Mouse (Mus musculus): Measurements from ENCODE around the gene Raver2. TPM values are rescaled to one million over a fixed set of nuclear protein-coding genes. Genes with fewer than 3 reads are reported as not detected.

The Raver2 gene
- 1 to 10 TPM; 2.5 to 2.7 TPM for total RNA-seq (2021)
- long read RNA-seq, experiment 1, full-length matches to known transcripts: 2 of 2 reads
- long read RNA-seq, experiment 1, partial matches to known transcripts: 0 of 2 reads
- long read RNA-seq, experiment 1, other reads (novel, unspliced or antisense): 0 of 2 reads
- long read RNA-seq, experiment 2, full-length matches to known transcripts: 5 of 6 reads
- long read RNA-seq, experiment 2, partial matches to known transcripts: 1 of 6 reads
- long read RNA-seq, experiment 2, other reads (novel, unspliced or antisense): 0 of 6 reads

- intact Hi-C loops (cut with DNase I): no loop called here
- peak; percentile 66 to 67 for DNase-seq
These were observed at the start of gene Raver2 for GRCm38 (mm10) chr4:101068786-101069153. Gene Raver2, plus strand, starts transcription at chr4:101068983.

DNA sequence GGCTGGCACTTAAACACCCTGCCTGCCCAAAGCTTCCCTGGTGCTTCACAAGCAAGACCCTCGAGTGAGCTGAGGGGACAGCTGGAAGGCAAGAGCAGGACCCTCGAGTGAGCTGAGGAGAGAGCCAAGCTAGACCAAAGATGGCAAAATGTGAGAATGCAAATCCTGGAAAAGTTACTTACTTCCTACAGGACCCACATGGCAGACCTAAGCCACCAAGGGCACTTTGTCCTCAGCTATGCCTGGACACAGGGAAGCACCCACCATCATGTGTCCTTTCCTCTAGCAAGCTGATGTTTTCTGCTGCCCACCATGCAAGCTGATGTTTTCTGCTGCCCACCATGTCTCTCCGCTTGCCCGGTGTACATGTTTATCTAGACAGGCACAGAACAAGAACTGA is 48.2 kb upstream of the Raver2 start, which contains the start of gene Gm10577:
Gene Gm10577 (minus strand): TSS at position 101 of the 400 bp plus-strand sequence.
- intact Hi-C loops (cut with DNase I): no loop called here
- DNase-seq: no peak

DNA sequence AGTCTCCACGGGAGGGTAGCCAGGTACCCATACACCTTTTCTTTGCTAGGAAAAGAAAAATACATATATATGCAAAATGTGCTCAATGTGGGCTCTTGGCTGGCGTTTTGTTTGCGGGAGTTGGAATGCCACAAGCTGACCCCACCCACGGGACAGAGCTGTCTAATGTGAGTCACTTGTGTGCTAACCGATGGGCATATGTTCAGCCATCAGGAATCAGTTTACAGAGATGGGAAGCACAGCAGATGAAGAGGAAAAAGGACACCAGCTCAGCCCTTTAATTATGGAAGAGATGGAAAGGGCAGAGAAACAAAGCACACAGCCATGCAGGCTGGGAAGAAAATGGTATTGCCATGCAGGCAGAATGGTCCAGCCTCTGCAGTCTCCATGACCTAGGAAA is 42.2 kb upstream of the Raver2 start:
- no peak for DNase-seq
- intact Hi-C loops (cut with DNase I): no loop called here

GRCm38 (mm10) chr4:101026995-101027394 is 41.8 kb upstream of the Raver2 start:
- no peak for DNase-seq
- intact Hi-C loops (cut with DNase I): no loop called here

DNA sequence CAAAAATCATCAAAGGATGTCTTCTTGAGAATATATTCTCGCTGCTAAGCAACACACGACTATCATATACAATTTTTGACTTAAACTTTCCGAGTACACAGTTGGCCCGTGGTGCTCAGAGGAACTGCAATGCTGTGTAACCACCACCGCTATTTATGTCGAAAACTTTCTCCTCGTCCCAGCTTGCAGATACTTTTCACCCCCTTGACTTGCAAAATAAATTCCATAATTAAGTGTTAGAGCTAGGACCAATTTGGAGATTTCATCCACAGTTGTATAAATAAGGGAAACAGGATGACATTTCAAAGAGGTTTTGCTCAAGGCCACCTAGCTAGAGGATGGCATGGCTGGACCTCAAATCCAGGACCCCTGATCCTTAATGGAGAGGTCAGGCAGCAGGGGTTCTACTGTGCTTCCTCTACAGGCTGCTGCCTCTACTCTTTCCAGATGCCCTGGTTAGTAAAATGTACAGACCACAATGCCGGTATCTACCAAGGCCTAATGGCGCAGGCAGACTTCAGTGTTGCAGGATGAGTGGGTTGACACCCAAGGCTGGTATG is 40.9 kb upstream of the Raver2 start:
- intact Hi-C loops (cut with DNase I): no loop called here
- no peak for DNase-seq

GRCm38 (mm10) chr4:101033047-101033446 is 35.7 kb upstream of the Raver2 start:
- no peak for DNase-seq
- intact Hi-C loops (cut with DNase I): no loop called here

- intact Hi-C loops (cut with DNase I): no loop called here
These were observed 33.7 kb upstream of the Raver2 start for GRCm38 (mm10) chr4:101035131-101035530.

GRCm38 (mm10) chr4:101037156-101037555 is 31.6 kb upstream of the Raver2 start:
- intact Hi-C loops (cut with DNase I): no loop called here
- no peak for DNase-seq

More at GRCm38 (mm10) chr4:101035131-101035530, 33.7 kb upstream of the Raver2 start:
- DNase-seq: no peak

DNA sequence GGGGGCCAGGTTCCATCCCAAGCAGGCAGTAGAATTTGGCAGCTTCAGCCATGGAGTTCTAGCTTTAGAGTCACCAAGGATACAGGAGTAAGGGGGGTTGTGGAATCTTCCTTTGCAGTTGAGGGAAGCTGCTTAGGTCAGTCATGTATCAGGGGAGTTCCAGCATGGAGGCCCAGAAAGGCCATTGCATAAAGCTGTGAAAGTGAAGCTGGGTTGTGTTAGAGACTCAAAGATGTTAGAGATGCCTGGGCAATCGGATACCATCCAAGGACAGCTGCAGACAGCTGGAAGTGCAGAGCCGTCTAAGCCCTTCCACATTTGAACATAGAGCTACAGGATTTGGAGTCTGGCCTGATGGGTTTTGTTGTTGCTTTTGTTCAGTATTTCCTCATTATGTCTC is 25.1 kb upstream of the Raver2 start:
- peak; percentile 46 to 61 for DNase-seq

GRCm38 (mm10) chr4:101044149-101044548 is 24.6 kb upstream of the Raver2 start:
- DNase-seq: no peak
- intact Hi-C loops (cut with DNase I): no loop called here

More for the DNA sequence above, 25.1 kb upstream of the Raver2 start:
- intact Hi-C loops (cut with DNase I): no loop called here

DNA sequence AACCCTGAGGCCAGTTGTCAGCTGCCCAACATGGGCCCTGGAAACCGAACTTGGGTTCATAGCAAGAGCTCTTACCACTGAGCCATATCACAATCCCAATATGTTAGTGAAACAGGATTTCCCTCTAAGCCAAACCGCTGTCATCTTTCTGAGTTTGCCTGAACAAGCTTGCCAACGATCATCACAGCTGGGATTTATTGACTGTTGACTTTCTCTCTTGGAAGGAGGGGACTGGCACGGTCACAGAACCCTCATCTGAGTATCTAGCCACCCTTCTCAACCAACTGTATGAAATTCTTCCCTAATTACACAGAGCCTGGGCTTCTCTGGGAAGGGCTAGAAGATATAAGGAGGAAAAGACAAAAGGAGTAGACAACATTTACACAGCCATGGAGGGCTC is 22.2 kb upstream of the Raver2 start:
- DNase-seq: peak; percentile 23 to 33
- intact Hi-C loops (cut with DNase I): no loop called here

GRCm38 (mm10) chr4:101062146-101062545 is 6.6 kb upstream of the Raver2 start:
- intact Hi-C loops (cut with DNase I): no loop called here
- DNase-seq: peak in 1 of 2 experiments; percentile 8

GRCm38 (mm10) chr4:101066401-101066800 is 2.4 kb upstream of the Raver2 start:
- no peak for DNase-seq
- intact Hi-C loops (cut with DNase I): no loop called here

DNA sequence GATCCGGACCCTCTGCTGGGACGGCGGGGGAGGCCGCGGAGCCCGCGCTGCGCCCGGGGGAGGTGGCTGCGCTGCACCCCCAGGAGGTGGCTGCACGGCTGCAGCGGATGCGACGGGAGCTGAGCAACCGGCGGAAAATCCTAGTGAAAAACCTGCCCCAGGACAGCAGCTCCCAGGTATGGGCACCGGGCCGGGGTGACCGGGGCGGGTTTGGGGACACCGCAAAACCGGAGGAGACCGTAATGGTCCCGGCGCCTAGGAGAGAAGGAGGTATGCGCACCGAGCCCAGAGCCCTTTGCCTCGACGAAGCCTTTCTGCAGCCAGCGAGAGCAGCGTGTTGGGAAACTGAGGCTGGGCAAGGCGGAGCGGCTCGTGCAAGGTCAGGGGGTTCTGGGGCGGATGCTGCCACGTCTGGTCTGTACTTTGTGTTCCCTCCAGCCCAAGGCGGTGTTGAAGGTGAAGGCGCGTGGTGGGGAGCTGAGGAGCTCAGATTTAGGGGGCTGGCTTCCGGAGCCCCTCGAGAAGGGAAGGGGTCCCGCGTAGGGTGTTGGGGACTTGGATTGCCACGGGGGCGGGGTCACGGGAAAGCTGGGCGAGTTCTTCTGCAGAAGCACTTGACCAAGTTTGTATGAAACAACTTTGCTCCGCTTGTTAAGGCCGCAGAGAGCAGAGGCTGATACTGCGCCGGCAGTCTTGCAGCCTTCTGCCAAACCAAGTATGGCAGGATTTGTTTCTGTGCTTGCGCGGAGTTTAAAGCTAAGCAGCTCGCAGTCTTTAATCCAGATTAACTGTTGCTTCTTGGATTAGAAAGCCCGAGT is 580 bp downstream of the Raver2 start:
- intact Hi-C loops (cut with DNase I): no loop called here
- DNase-seq: peak; percentile 15 to 38

DNA sequence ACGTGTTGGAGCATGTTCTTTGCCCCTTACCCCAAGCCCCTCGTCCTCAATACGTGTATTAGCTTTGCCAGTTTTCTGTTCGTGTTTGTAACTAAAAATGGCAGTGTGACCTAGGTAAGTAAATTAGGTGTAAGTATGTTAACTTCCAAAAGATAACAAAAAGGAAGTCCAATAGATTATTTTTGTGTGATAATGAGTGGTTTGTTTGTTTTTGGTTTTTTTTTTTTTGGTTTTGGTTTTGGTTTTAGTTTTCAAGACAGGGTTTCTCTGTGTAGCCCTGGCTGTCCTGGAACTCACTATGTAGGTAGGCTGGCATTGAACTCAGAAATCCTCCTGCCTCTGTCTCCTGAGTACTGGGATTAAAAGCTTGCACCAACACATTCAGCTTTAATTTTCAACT is 2.8 kb downstream of the Raver2 start:
- no peak for DNase-seq

DNA sequence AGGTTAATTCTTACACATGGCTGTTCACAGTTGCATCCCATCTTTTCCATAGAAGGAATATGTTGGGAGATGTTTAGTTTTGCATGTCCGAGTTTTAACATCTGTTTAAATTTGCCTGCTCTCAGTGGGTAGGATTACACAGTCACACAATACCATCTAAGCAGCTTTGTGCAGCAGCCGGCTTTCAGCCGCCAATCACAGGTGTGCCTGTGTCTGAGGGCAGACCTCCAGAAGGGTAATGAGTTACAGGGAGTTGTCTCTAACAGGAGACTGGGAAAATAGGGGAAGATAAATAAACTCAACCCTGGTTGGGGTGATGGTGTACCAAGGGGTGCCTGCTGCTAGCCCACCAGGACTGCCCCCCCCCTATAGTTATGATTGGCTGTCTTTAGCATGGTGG is 7.6 kb downstream of the Raver2 start:
- intact Hi-C loops (cut with DNase I): no loop called here
- DNase-seq: no peak

More for the DNA sequence above, 2.8 kb downstream of the Raver2 start:
- intact Hi-C loops (cut with DNase I): no loop called here

DNA sequence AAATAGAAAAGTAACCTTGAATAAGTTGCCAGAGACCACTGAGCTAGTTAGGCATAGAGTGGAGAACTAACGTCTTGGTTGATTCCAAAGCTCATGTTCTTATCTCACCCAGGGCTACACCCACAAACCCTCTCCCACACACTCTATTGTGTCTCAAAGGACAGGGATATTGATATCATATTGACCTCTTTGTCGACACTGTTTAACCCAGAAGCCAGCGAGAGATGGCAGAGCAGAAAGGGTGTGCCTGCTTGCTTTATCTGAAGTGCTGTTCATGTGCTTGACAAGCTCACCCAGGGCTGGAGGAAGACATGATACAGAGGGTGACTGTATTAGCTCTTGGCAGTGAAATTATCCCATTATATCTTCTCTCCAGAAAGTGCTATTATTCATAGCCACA is 11.2 kb downstream of the Raver2 start:
- no peak for DNase-seq
- intact Hi-C loops (cut with DNase I): no loop called here

DNA sequence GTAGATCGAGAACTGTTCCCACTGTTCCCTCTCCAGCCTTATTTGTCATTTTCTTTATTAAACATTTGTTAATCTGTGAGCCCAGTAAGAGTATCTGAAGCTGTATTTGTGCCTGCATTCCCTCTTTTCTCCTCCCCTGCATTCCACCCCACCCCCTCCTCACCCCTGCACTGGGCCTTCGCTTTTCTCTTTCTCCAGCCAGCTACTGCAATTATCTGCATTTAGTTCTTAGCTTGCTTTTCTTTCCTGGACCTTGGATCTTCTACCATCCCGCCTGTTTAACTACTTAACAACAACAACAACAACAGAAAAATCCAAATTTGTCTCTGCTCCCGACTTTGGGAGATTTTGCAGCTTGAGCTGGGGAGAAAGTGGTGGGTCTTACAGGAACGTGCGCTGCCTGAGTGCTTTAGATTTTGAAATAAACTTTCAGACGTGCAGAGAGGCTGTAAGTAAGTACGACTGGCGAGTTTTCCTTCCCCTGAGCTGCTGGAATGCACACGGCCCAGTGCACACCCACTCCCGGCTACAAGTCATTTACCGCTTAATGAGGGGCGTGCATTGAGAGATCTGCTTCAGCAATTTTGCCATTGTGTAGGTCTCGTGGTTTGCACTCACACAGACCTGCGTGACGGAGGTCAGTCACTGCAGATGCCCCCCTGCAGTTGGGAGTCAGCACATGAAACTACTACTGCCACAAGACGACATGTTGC is 13.5 kb downstream of the Raver2 start:
- intact Hi-C loops (cut with DNase I): no loop called here
- no peak for DNase-seq

DNA sequence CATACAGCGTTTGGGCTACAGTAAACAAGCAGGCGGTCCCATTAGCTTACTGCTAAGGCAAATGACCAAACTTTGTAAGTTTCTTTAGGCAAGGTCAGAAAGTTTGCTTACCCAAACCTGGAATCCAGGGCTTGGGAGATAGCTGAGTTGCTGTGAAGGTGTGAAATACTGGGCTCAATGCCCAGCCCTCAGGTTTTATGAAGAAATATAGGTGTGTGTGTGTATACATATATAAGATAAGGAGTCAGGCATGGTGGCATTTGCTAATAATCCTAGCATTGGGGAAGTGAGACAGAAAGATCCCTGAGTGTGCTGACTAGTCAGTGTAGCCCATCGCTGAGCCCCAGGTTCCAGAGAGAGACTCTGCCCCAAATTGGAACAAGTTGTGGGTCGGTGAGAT is 16.1 kb downstream of the Raver2 start:
- no peak for DNase-seq
- intact Hi-C loops (cut with DNase I): no loop called here

DNA sequence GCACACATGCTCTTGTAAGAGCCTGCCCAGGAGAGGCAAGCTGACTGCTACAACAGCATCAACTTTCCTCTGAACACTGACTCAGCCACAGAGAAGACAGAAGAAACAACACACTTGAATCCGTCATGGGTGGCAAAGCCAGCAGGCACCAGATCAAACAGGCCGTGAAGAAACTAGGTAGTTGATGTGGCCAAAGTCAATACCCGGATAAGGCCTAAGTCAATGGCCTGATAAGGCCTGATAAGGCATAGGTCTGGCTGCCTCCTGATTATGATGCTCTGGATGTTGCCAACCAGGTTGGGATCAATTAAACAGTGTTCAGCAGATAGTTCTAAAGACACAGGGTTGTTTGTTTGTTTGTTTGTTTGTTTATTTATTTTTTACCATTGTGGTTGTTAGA is 17.3 kb downstream of the Raver2 start:
- intact Hi-C loops (cut with DNase I): no loop called here
- DNase-seq: no peak

GRCm38 (mm10) chr4:101087721-101088120 is 18.9 kb downstream of the Raver2 start:
- DNase-seq: no peak
- intact Hi-C loops (cut with DNase I): no loop called here
